Mouse (Mus musculus) left cerebral cortex, postnatal 25 days (tissue): ENCODE data around the gene Lrrc40. TPM values are rescaled to one million over a fixed set of nuclear protein-coding genes. Genes with fewer than 3 reads are reported as not detected.
"Not testable (repeated sequence)": the region's sequence is repeated elsewhere in the genome, so short reads cannot be mapped to it uniquely, and the experiment has no call there.

Experiments
- DNase-seq, 2 experiments: peaks; one replicate each; pipeline ENCODE4 v3.0.0; 2022; ENCODE audit warnings: low spot score in 2 of 2, mixed read lengths in 1 of 2
- intact Hi-C: fragments of 180-260 bp; cut with DNase I; formaldehyde crosslinking; loops from one replicate; pipeline ENCODE4 v1.15.1; 2025
- total RNA-seq, 2 experiments: library from RNA; stranded (reverse); gene quantifications; 2 replicates each; pipeline ENCODE4 v1.2.3; 2021

Gene Lrrc40
- total RNA-seq, 2 experiments from 2014 or later, result 23.9 to 25.5 TPM

DNA sequence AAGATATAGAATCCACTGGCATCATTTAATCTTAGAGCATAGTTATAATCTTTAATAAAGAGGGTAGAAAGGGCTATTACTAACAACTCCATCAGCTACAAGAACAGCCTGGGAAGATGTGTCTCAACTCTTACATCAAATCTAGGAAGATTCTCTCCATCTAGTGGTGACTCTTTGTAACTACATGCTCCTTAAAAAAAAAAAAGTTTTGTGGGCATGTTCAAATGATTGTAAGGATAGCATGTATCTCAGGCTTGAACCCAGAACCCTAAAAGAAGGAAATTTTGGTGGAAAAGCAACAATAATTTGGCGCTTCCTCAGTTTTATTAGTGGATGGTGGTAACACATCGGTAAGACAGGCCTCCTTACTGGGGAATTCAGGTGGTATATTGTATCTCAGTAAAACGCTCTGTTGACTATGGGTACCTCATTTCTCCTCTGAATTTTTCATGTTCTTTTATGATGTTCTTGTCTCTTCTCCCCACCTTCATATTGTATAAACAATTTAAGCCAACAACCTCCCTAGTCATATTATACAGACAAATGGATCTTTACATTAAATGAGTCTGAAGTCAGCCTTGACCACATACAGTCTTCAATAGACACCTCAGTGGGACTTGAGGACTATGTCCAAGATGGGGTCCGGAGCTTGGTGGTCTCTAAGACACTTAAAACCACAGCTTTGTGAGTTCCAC is 40.4 kb downstream of the Lrrc40 start:
- intact Hi-C loops, result no loop called here
- no peak for DNase-seq

DNA sequence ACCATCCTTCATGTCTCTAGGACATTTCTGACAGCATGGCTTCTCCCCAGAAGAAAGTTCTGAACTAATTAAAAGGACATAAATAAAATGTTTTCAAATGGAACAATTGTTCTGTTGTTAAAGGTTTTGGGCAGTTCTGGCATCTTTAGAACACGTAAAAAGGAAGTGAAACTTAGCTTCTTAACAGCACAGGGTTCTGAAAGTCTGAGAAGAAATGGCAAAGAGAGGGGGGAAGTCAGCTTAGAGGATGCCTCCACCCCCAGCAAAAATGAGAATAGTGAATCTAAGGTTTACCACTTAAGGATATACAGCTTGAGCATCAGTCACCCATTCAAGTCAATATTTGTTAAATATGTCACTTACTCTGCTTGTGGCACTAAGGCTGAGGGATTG is 40.9 kb downstream of the Lrrc40 start:
- DNase-seq, result no peak
- intact Hi-C loops, result no loop called here

DNA sequence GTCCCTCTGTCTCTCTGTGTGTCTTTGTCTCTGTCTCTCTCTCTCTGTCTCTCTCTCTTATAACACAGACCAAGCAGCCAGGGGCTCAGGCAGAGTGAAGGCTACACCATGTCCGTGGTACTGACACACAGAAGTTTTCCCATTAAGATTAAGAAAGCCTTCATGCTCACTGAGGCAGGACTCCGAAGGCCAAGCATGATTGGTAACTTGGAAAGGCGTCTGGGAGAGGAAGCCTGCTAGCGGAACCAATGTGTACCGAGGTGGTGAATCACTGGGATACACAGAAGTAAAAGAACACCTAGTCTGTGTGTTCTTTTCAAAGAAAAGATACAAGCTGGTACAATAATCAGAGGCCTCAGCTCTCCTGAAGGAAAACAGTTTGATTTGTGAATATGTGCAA is 41.4 kb downstream of the Lrrc40 start:
- intact Hi-C loops, result no loop called here
- no peak for DNase-seq

DNA sequence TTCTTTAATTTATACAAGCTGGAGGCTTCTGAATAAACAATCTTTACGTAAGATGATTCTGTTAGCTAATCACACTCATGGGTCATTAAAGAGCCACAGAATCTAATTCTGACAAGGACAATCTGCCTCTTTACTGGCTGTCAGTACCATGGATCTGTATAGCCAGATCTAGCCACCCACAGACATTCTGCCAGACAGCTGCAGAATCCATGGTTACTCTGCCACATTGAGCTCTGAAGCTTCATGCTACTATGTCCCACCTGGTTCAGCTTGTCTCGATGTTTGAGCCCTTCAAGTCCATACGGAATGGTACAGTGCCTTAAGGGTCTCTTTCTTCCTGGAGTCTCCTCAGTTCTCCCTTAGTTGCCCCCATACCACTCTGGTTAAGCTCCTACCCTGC is 55.1 kb downstream of the Lrrc40 start:
- DNase-seq, result peak in 1 of 2 experiments; percentile 61
- intact Hi-C loops, result no loop called here

DNA sequence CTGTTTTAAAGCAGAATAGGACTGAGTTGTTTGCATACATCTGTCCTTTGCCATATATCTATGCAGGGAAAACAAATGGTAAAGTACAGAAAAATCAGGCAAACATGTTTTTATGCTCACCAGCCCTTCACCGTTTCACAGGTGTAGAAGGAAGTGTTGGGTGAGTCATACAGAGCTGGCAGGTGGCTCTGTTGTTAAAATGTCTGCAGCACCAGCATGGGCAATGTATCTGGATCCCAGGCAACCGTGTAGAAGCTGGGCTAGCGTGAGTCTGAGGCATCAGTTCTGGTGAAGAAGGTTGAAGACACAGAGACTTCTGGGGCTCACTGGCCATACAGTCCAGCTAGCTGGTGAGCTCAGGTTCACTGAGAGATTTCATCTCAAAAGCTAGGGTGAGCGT is 57.5 kb downstream of the Lrrc40 start:
- intact Hi-C loops, result no loop called here
- DNase-seq, result peak in 1 of 2 experiments; percentile 32

DNA sequence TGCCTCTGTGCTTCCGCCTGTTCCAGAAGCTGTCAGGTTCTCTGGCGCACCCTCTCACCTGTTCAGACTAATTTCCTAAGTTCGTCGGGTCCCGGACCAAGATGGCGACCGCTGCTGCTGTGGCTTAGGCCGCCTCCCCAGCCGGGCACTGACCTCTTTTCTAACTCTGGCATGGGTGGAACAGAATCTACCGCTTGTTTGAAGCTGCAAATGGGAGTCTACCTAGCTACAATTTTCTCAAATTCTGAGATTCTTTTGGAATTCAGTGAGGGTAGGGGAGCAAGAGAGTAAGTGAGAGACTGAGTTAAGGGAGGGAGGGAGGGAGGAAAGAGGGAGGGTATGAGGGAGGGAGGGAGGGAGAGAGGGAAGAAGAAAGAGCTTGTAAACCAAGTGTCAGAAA is 65.6 kb downstream of the Lrrc40 start:
- intact Hi-C loops, DNase-seq: not testable (repeated sequence)

DNA sequence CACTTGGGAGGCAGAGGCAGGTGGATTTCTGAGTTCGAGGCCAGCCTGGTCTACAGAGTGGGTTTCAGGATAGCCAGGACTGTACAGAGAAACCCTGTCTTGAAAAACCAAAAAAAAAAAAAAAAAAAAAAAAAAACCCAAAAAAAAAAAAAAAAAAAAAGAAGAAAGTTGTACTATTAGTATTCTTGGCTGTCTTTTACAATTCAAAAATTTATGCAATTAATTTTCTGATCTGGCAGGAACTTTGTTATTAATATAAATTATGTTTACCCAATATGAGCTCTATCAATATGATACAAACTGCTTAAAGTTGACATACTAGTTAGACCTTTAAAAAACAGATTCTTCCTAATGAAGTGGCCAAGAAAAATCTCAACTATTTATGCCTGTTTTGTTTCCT is 66.1 kb downstream of the Lrrc40 start:
- DNase-seq, intact Hi-C loops: not testable (repeated sequence)

DNA sequence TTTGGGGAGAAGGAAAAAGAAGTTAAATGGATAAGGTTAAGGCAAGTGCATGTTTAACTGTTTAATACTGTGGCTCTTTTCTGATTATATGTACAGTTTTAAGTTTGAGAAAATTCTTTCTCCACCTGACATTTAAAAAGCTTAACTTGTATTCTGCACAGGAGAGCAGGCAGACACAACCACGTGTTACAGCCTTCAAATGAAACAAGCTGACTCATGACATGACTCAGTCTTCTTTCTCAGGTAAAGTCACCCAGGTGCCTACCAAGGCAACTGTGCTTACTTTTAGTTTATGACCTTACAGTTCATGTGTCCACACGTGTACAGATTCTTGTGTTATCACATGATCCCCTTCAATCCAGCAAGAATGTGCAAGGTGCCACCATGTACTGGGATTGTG is 67.0 kb downstream of the Lrrc40 start:
- DNase-seq, result no peak
- intact Hi-C loops, result no loop called here

DNA sequence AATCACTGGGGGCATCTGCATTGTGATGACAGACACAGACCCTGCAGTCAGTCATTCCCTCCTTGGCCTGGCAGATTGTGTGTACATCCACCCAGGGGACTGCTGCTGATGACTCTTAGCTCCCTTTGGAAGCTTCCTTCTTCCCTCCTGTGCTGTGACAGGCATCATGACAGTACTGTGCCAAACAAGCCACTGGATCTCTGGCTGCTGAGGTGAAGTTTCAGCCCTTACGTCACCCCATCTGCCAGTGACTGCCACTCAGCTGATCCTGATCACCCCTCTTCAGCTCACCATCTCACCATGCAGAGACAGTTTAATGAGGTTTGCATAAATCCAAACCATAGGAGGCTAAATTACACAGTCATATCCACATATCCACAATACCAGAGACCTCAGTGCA is 68.8 kb downstream of the Lrrc40 start:
- no peak for DNase-seq
- intact Hi-C loops, result no loop called here

Other genes starting within 250 kb of the Lrrc40 start
- 1 to 10 TPM; 6.7 to 8.0 TPM for gene Cth, start 111.6 kb upstream of the Lrrc40 start, total RNA-seq
- 100 to 1,000 TPM; 114 to 116 TPM for gene Ankrd13c, start 89.4 kb upstream of the Lrrc40 start, total RNA-seq
- 100 to 1,000 TPM; 156 to 159 TPM for gene Srsf11, start within 50 bp of the Lrrc40 start, total RNA-seq